Mouse (Mus musculus): Measurements from ENCODE around the gene Synj1. TPM values are rescaled to one million over a fixed set of nuclear protein-coding genes. Genes with fewer than 3 reads are reported as not detected.

The Synj1 gene
- total and polyA plus RNA-seq, 3 experiments = 4.6 to 20.7 (median 8.1) TPM

DNA sequence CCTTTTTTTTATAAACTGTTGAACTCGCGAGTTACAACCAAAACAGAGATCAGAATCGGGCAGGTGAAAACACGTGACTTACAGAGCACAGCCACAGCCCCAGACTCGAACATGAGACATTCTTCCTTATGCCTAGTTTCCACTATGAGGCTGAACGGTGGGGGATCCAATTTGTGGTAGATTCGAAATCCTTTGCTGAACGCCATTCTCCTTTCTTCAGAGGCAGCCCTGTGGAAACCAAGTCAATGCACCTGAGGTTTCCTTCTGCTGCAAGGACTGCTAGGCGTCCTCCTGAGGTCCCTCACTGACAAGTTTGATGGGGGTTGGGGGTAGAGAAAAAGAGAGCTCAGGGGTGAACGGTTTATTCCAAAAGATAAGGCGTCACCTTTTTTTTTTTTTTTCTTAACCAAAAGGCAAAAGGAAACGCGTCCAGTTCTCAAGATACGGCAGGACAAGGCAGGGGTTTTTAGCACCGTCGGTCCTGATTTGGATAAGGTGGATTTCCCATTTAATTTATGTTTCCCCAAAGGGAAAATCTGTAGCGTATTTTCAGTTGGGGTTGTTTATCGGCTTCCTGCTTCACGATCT lies 1.1 kb downstream of the Synj1 start (continued):
- TF ChIP-seq MYC (IDR thresholded peaks at IDR 0.05; ENCODE audit: low read depth, low read length) (no peak), ELF1 (IDR thresholded peaks at IDR 0.05; ENCODE audit: low read depth, low read length) (0 out of 2 replicates have a peak, but pooled peaks have one; percentile 12), BHLHE40 (IDR thresholded peaks at IDR 0.05; ENCODE audit: low read depth, low read length) (peak; percentile 75), NRF1 (IDR thresholded peaks at IDR 0.05; ENCODE audit: low read depth, low read length) (no peak), HCFC1 (IDR thresholded peaks at IDR 0.05; ENCODE audit: low read depth, low read length) (no peak), USF1 (IDR thresholded peaks at IDR 0.05; ENCODE audit: low read depth, low read length) (peak; percentile 30), PAX5 (IDR thresholded peaks at IDR 0.05; ENCODE audit: low read length) (no peak)

DNA sequence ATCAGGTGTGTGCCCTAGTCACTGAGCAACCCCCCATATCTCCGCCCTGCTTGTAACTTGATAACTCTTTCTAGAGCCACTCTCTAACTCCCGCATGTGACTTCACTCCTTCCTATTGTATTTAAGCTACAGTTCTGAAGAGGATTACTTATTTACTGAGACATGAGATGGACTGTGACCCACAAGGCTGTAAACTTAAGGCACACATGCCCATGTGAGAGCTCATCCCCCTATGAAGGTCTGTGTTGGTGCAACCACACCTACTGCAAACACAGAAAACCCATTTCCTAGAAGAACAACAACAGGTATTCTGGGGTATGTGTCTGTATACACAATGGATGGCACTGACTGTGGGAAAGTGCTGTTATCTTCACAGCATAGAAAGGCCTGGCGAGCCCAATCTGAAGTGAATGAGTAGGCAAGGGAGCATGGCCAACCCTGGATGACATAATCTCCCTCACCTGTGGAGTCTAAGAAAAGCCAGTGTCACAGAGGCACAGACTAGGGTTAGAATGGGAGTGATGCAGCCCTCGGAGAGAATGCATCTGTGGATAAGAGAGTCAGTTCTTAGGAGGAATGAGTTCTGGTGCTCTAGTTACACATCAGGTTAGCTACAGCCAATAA lies 6.1 kb downstream of the Synj1 start:
- no peaks in the 10 kb centered on the region for H3K79me2 ChIP-seq (replicated peaks; ENCODE audit: control insufficient read depth, extremely low read depth, insufficient read depth, poor library complexity, severe bottlenecking)
- no peak overlapping the region for H3K4me3 ChIP-seq (replicated peaks in 1 of 3; ENCODE audit: low read depth in 2 of 3, low read length in 2 of 3, poor library complexity in 1 of 3)
- DNase-seq (ENCODE audit: extremely low read depth) = no peak
- peaks cover 3% of the 10 kb centered on the region for H3K9me3 ChIP-seq (replicated peaks; ENCODE audit: low read length)
- no peaks in the 10 kb centered on the region for H3K27me3 ChIP-seq (replicated peaks)
- H3K36me3 ChIP-seq (replicated peaks in 1 of 2; ENCODE audit: control insufficient read depth in 1 of 2, insufficient read depth in 1 of 2, low read length in 1 of 2) = peaks cover 0 to 19% of the 10 kb centered on the region in 2 experiments
- TF ChIP-seq MAZ (IDR thresholded peaks at IDR 0.05; ENCODE audit: low read depth, low read length) (no peak), MYC (IDR thresholded peaks at IDR 0.05; ENCODE audit: low read depth, low read length) (no peak), EP300 (IDR thresholded peaks at IDR 0.05; ENCODE audit: low read length) (no peak), IRF4 (IDR thresholded peaks at IDR 0.05; ENCODE audit: low read depth, low read length) (no peak), SIN3A (IDR thresholded peaks at IDR 0.05; ENCODE audit: low read length) (no peak), ZNF384 (IDR thresholded peaks at IDR 0.05; ENCODE audit: low read depth, low read length) (no peak), CTCF (conservative IDR thresholded peaks at IDR 0.05 in 1 of 2, IDR thresholded peaks at IDR 0.05 in 1 of 2; ENCODE audit: low read depth in 2 of 2, low read length in 2 of 2) (no peak), RAD21 (IDR thresholded peaks at IDR 0.05; ENCODE audit: low read depth, low read length) (no peak), CHD2 (IDR thresholded peaks at IDR 0.05; ENCODE audit: low read length) (no peak), JUN (IDR thresholded peaks at IDR 0.05; ENCODE audit: insufficient read depth, low read depth, low read length) (no peak), USF2 (conservative IDR thresholded peaks at IDR 0.05; ENCODE audit: low read depth, low read length) (no peak), ZC3H11A (IDR thresholded peaks at IDR 0.05; ENCODE audit: low read depth, low read length) (no peak), ELF1 (IDR thresholded peaks at IDR 0.05; ENCODE audit: low read depth, low read length) (no peak)
- no peak overlapping the region for H3K9ac ChIP-seq (ENCODE audit: insufficient read depth, low read depth)
- in situ Hi-C loops (cut with MboI; ENCODE audit: low pct_ligation_motif_present, low pct_unique_long_range_greater_than_20kb, low sequenced_read_pairs) (no loop called here), dilution Hi-C loops (cut with MboI; ENCODE audit: extremely low pct_ligation_motif_present, extremely low pct_unique_long_range_greater_than_20kb, low sequenced_read_pairs) (no loop called here)
- no peak overlapping the region for H3K27ac ChIP-seq (ENCODE audit: insufficient read depth, low read depth)
- peaks cover 4 to 28% of the 10 kb centered on the region in 2 experiments; a peak in 3 of 4 replicates for H3K4me1 ChIP-seq (ENCODE audit: control insufficient read depth in 1 of 2, insufficient read depth in 2 of 2)
- no peak overlapping the region for H3K4me2 ChIP-seq (ENCODE audit: insufficient read depth, low read depth, poor library complexity, severe bottlenecking)
